Mouse (Mus musculus) E14TG2a.4 (cell line): ENCODE measurements around the gene Abr.

ENCODE experiments used
- CTCF ChIP-seq: conservative IDR thresholded peaks from 2 replicates; pipeline ENCODE4 v1.5.1; 2014; ENCODE audit warnings: low read length
- NANOG ChIP-seq: IDR thresholded peaks from 2 replicates; pipeline ENCODE4 v1.6.1; 2014; ENCODE audit warnings: borderline replicate concordance, low read length, mixed read lengths

DNA sequence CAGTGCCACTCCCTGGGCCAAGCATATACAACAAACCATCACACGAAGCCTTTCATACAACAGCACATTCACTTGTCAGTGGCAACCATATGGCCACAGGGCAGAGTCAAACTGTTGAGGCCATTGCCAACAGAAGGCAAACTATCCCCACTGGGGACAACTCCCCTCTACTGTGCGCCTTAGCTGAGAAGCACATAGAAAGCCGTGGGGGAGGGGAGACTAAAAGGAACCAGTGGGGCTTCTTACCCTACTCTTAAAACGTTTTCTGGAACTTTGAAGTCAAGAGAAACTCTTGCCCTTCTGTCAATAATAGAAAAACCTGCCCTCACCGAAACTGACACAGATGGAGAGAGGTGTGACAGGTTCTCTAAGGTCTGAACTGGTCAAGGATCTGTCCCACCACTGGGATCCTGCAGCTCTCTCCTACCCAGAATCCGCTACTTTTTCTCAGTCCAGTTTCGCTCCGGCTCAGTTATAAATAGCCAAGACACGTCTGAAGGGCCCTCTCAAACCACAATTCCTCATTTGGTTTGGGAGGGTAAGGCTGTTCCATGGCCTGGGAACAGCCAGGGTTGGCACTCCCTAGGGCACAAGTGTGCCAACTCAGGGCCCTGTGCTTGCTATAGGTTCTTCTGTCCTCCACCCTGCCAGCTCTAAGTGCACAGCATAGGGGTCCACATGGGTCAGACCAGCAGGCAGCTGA is 124.9 kb downstream of the Abr start:
- TF ChIP-seq NANOG (no peak), CTCF (no peak)
